Mouse (Mus musculus) urinary bladder, adult 2 months (tissue): ENCODE data around the gene St6galnac4. TPM values are rescaled to one million over a fixed set of nuclear protein-coding genes. Genes with fewer than 3 reads are reported as not detected.

Source experiments
- DNase-seq: peaks from one replicate; pipeline ENCODE4 v3.0.0; 2022; ENCODE audit warnings: low spot score
- polyA plus RNA-seq: library from polyadenylated mRNA; depleted of rRNA; stranded (reverse); fragments of >200 nt; gene quantifications from 2 replicates; pipeline ENCODE4 v1.2.3, GENCODE M21; 2012

St6galnac4 gene
- polyA plus RNA-seq, 1 experiment: 13.3 TPM

- no peak for DNase-seq
These were observed 14.6 kb downstream of the St6galnac4 start for GRCm38 (mm10) chr2:32601417-32602065.

- peak; percentile 80 for DNase-seq
These were observed 15.7 kb downstream of the St6galnac4 start for GRCm38 (mm10) chr2:32602600-32603054.

GRCm38 (mm10) chr2:32604631-32605030 is 17.7 kb downstream of the St6galnac4 start:
- no peak for DNase-seq

GRCm38 (mm10) chr2:32606161-32607142 is 19.6 kb downstream of the St6galnac4 start:
- peak; percentile 64 for DNase-seq

GRCm38 (mm10) chr2:32607262-32607947 is 20.5 kb downstream of the St6galnac4 start:
- peak; percentile 41 for DNase-seq

GRCm38 (mm10) chr2:32608141-32608777 is 21.4 kb downstream of the St6galnac4 start:
- peak; percentile 54 for DNase-seq

- DNase-seq: no peak
These were observed 22.0 kb downstream of the St6galnac4 start for GRCm38 (mm10) chr2:32608778-32609435.

GRCm38 (mm10) chr2:32610610-32611229 is 23.8 kb downstream of the St6galnac4 start:
- no peak for DNase-seq

- no peak for DNase-seq
These were observed 25.4 kb downstream of the St6galnac4 start for GRCm38 (mm10) chr2:32612274-32612673.

- DNase-seq: no peak
These were observed 30.2 kb downstream of the St6galnac4 start for GRCm38 (mm10) chr2:32617109-32617508.

- no peak for DNase-seq
These were observed 30.7 kb downstream of the St6galnac4 start for GRCm38 (mm10) chr2:32617601-32618000.

GRCm38 (mm10) chr2:32618051-32618450 is 31.2 kb downstream of the St6galnac4 start:
- DNase-seq: no peak

- no peak for DNase-seq
These were observed 34.0 kb downstream of the St6galnac4 start for GRCm38 (mm10) chr2:32620682-32621516.

- DNase-seq: no peak
These were observed 34.6 kb downstream of the St6galnac4 start, which contains the start of gene Ak1 for GRCm38 (mm10) chr2:32621517-32621859. Gene Ak1 (plus strand): TSS chr2:32621758.

- DNase-seq: no peak
These were observed 37.3 kb downstream of the St6galnac4 start for GRCm38 (mm10) chr2:32624111-32624748.

- no peak for DNase-seq
These were observed 38.4 kb downstream of the St6galnac4 start for GRCm38 (mm10) chr2:32625212-32625872.

- no peak for DNase-seq
These were observed 39.2 kb downstream of the St6galnac4 start for GRCm38 (mm10) chr2:32625873-32626694.
